Mouse (Mus musculus) heart, embryonic 14.5 days (tissue): ENCODE results near the gene Pcdh9. TPM values are rescaled to one million over a fixed set of nuclear protein-coding genes. Genes with fewer than 3 reads are reported as not detected.

ENCODE experiments used
- ATAC-seq: fragments of 200-750 bp; cut with Nextera tagmentation; 2 replicates; pipeline ENCODE4 v1.8.0; 2017; ENCODE audit warnings: low read depth, moderate TSS enrichment; ENCODE audit not compliant: insufficient number of reproducible peaks, insufficient read depth, low FRiP score
- H3K27ac ChIP-seq, 2 experiments: fragments of 200-500 bp in 1 of 2; fragments of 300-500 bp in 1 of 2; sonication (generic) in 1 of 2; replicated peaks in 1 of 2; 2 replicates each; pipeline ENCODE4 v1.5.1; 2012 to 2014; ENCODE audit warnings: low read depth in 2 of 2, low read length in 2 of 2, control low read depth in 1 of 2, mild to moderate bottlenecking in 1 of 2, mixed read lengths in 1 of 2; ENCODE audit not compliant: control insufficient read depth in 1 of 2, insufficient read depth in 1 of 2
- H3K27me3 ChIP-seq: fragments of 300-500 bp; sonication (generic); 2 replicates; pipeline ENCODE4 v1.6.1; 2014; ENCODE audit warnings: mild to moderate bottlenecking, low read length, control low read depth; ENCODE audit not compliant: control insufficient read depth, insufficient read depth
- H3K36me3 ChIP-seq: fragments of 300-500 bp; sonication (generic); 2 replicates; pipeline ENCODE4 v1.6.1; 2014; ENCODE audit warnings: mild to moderate bottlenecking, control low read depth, low read length, mixed read lengths; ENCODE audit not compliant: control insufficient read depth, insufficient read depth
- H3K4me1 ChIP-seq, 2 experiments: fragments of 200-500 bp in 1 of 2; fragments of 300-500 bp in 1 of 2; sonication (generic) in 1 of 2; 2 replicates each; pipeline ENCODE4 v1.6.1; 2012 to 2014; ENCODE audit warnings: low read length in 2 of 2, control low read depth in 1 of 2, mixed read lengths in 1 of 2; ENCODE audit not compliant: control insufficient read depth in 2 of 2, insufficient read depth in 2 of 2
- H3K4me2 ChIP-seq: fragments of 300-500 bp; sonication (generic); 2 replicates; pipeline ENCODE4 v1.6.1; 2014; ENCODE audit warnings: mild to moderate bottlenecking, low read length
- H3K4me3 ChIP-seq, 2 experiments: fragments of 200-500 bp in 1 of 2; fragments of 300-500 bp in 1 of 2; sonication (generic) in 1 of 2; 2 replicates each; pipeline ENCODE4 v1.5.1; 2012 to 2014; ENCODE audit warnings: low read length in 2 of 2, mild to moderate bottlenecking in 2 of 2, control low read depth in 1 of 2, low read depth in 1 of 2, moderate library complexity in 1 of 2; ENCODE audit not compliant: control insufficient read depth in 1 of 2, insufficient read depth in 1 of 2
- H3K9ac ChIP-seq: fragments of 300-500 bp; sonication (generic); 2 replicates; pipeline ENCODE4 v1.6.1; 2014; ENCODE audit warnings: mild to moderate bottlenecking, low read length
- H3K9me3 ChIP-seq: fragments of 300-500 bp; sonication (generic); 2 replicates; pipeline ENCODE4 v1.6.1; 2016; ENCODE audit warnings: low read length, control low read depth; ENCODE audit not compliant: control insufficient read depth
- WGBS: fragments of 180-500 bp; shearing (Covaris S2); extraction: QIAGEN DNeasy Blood & Tissue Kit; methylation state at CpG from one replicate; pipeline ENCODE4 v1.1.7; 2014; 5-methylcytosine and 5-hydroxymethylcytosine counted together
- polyA plus RNA-seq: library from polyadenylated mRNA; unstranded; fragments of >200 nt; fragmentation: Nextera tagmentation; extraction: Ambion mirVana; gene quantifications from 2 replicates; pipeline ENCODE4 v1.2.1, GENCODE M21; 2014

Gene Pcdh9
- polyA plus RNA-seq, 1 experiment from 2014 or later, result 8.1 TPM

GRCm38 (mm10) chr14:93621211-93621610, 269.3 kb downstream of the Pcdh9 start:
- WGBS, result 79% methylated on average over 9 of the region's 9 CpGs
- Histone ChIP-seq H3K27me3 (no peaks in the 10 kb centered on the region), H3K9ac (no peak overlapping the region), H3K27ac (no peak overlapping the region), H3K4me3 (no peak overlapping the region), H3K9me3 (no peaks in the 10 kb centered on the region), H3K4me2 (no peak overlapping the region), H3K4me1 (no peaks in the 10 kb centered on the region), H3K36me3 (no peaks in the 10 kb centered on the region)
- no peak for ATAC-seq

GRCm38 (mm10) chr14:93607546-93607945, 282.9 kb downstream of the Pcdh9 start:
- H3K27ac ChIP-seq, result no peak overlapping the region
- H3K36me3 ChIP-seq, result no peaks in the 10 kb centered on the region
- H3K9ac ChIP-seq, result no peak overlapping the region
- no peaks in the 10 kb centered on the region for H3K4me1 ChIP-seq
- no peak overlapping the region for H3K4me2 ChIP-seq
- no peaks in the 10 kb centered on the region for H3K27me3 ChIP-seq
- no peaks in the 10 kb centered on the region for H3K9me3 ChIP-seq
- H3K4me3 ChIP-seq, result no peak overlapping the region
- no peak for ATAC-seq
- 88% methylated on average over 3 of the region's 3 CpGs for WGBS

GRCm38 (mm10) chr14:93599997-93600396, 290.5 kb downstream of the Pcdh9 start:
- Histone ChIP-seq H3K9ac (no peak overlapping the region), H3K4me2 (no peak overlapping the region), H3K4me1 (no peaks in the 10 kb centered on the region), H3K36me3 (no peaks in the 10 kb centered on the region), H3K9me3 (no peaks in the 10 kb centered on the region), H3K4me3 (no peak overlapping the region), H3K27me3 (no peaks in the 10 kb centered on the region), H3K27ac (no peak overlapping the region)
- no peak for ATAC-seq
- 86% methylated on average over 4 of the region's 4 CpGs for WGBS

- Histone ChIP-seq H3K9ac (no peak overlapping the region), H3K36me3 (no peaks in the 10 kb centered on the region), H3K4me2 (no peak overlapping the region), H3K4me1 (no peaks in the 10 kb centered on the region), H3K27me3 (no peaks in the 10 kb centered on the region), H3K27ac (no peak overlapping the region), H3K9me3 (no peaks in the 10 kb centered on the region), H3K4me3 (no peak overlapping the region)
- ATAC-seq, result no peak
- 69% methylated on average over 3 of the region's 3 CpGs for WGBS
Measured at GRCm38 (mm10) chr14:93585432-93586024, 305.0 kb downstream of the Pcdh9 start.

- Histone ChIP-seq H3K9me3 (no peaks in the 10 kb centered on the region), H3K36me3 (no peaks in the 10 kb centered on the region), H3K4me2 (no peak overlapping the region), H3K9ac (no peak overlapping the region), H3K27ac (no peak overlapping the region), H3K4me3 (no peak overlapping the region), H3K27me3 (no peaks in the 10 kb centered on the region), H3K4me1 (no peaks in the 10 kb centered on the region)
- WGBS, result 67% methylated on average over 2 of the region's 2 CpGs
- no peak for ATAC-seq
Measured at GRCm38 (mm10) chr14:93564361-93564760, 326.1 kb downstream of the Pcdh9 start.

GRCm38 (mm10) chr14:93561577-93561976, 328.9 kb downstream of the Pcdh9 start:
- no peak for ATAC-seq

GRCm38 (mm10) chr14:93553771-93554170, 336.7 kb downstream of the Pcdh9 start:
- Histone ChIP-seq H3K4me3 (no peak overlapping the region), H3K36me3 (no peaks in the 10 kb centered on the region), H3K9ac (no peak overlapping the region), H3K9me3 (no peaks in the 10 kb centered on the region), H3K27ac (no peak overlapping the region), H3K27me3 (no peaks in the 10 kb centered on the region), H3K4me1 (no peaks in the 10 kb centered on the region), H3K4me2 (no peak overlapping the region)
- no peak for ATAC-seq
- 73% methylated on average over 3 of the region's 3 CpGs for WGBS

More at GRCm38 (mm10) chr14:93561577-93561976, 328.9 kb downstream of the Pcdh9 start:
- no peak overlapping the region for H3K4me3 ChIP-seq
- 64% methylated on average over 1 of the region's 1 CpGs for WGBS
- no peaks in the 10 kb centered on the region for H3K9me3 ChIP-seq
- no peaks in the 10 kb centered on the region for H3K36me3 ChIP-seq
- H3K4me2 ChIP-seq, result no peak overlapping the region
- no peak overlapping the region for H3K9ac ChIP-seq
- no peak overlapping the region for H3K27ac ChIP-seq
- H3K4me1 ChIP-seq, result no peaks in the 10 kb centered on the region
- no peaks in the 10 kb centered on the region for H3K27me3 ChIP-seq

GRCm38 (mm10) chr14:93545575-93545974, 344.9 kb downstream of the Pcdh9 start:
- Histone ChIP-seq H3K9me3 (no peaks in the 10 kb centered on the region), H3K27me3 (no peaks in the 10 kb centered on the region), H3K4me3 (no peak overlapping the region), H3K4me2 (no peak overlapping the region), H3K4me1 (no peaks in the 10 kb centered on the region), H3K27ac (no peak overlapping the region), H3K36me3 (no peaks in the 10 kb centered on the region), H3K9ac (no peak overlapping the region)
- no peak for ATAC-seq
- WGBS, result 56% methylated on average over 6 of the region's 6 CpGs
